Mouse (Mus musculus): ENCODE results near the gene Aipl1. TPM values are rescaled to one million over a fixed set of nuclear protein-coding genes. Genes with fewer than 3 reads are reported as not detected.

Gene Aipl1
- total and polyA plus RNA-seq, 3 experiments: 0.39 to 0.58 TPM; not detected in 1

GRCm38 (mm10) chr11:72041768-72042607 is 4.7 kb upstream of the Aipl1 start, which contains the start of gene Pimreg:
Gene Pimreg, plus strand, starts transcription at chr11:72042032.
- H3K36me3 ChIP-seq (ENCODE audit: control insufficient read depth in 1 of 2, insufficient read depth in 2 of 2, low read length in 2 of 2): peaks cover 0 to 11% of the 10 kb centered on the region in 2 experiments; a peak in 2 of 4 replicates
- TF ChIP-seq USF1 (IDR thresholded peaks at IDR 0.05; ENCODE audit: low read depth, low read length) (peak; percentile 82), UBTF (IDR thresholded peaks at IDR 0.05; ENCODE audit: borderline replicate concordance, insufficient read depth, low read depth, low read length) (no peak), CTCF (IDR thresholded peaks at IDR 0.05 in 2 of 3, conservative IDR thresholded peaks at IDR 0.05 in 1 of 3; ENCODE audit: control insufficient read depth in 1 of 3, insufficient read depth in 1 of 3, low read depth in 2 of 3, low read length in 3 of 3, poor library complexity in 1 of 3, severe bottlenecking in 1 of 3) (peak in 2 of 3 experiments; percentile 4 to 27; a peak in 1 of 6 replicates), MAZ (IDR thresholded peaks at IDR 0.05; ENCODE audit: low read depth, low read length) (peak; percentile 33; the same call in 1 of the 2 replicates), E2F4 (IDR thresholded peaks at IDR 0.05; ENCODE audit: borderline replicate concordance, low read depth, low read length) (peak; percentile 74), NELFE (IDR thresholded peaks at IDR 0.05; ENCODE audit: low read depth, low read length) (peak; percentile 62), BHLHE40 (IDR thresholded peaks at IDR 0.05; ENCODE audit: borderline replicate concordance, low read depth, low read length) (0 out of 2 replicates have a peak, but pooled peaks have one; percentile 54), ZMIZ1 (IDR thresholded peaks at IDR 0.05; ENCODE audit: low read depth, low read length) (peak; percentile 75), ZNF384 (IDR thresholded peaks at IDR 0.05; ENCODE audit: low read depth, low read length) (no peak), POLR2A (IDR thresholded peaks at IDR 0.05; ENCODE audit: control insufficient read depth in 1 of 2, insufficient read depth in 1 of 2, low read depth in 1 of 2, low read length in 2 of 2, poor library complexity in 1 of 2) (peak; percentile 60; a peak in 3 of 4 replicates), NRF1 (IDR thresholded peaks at IDR 0.05; ENCODE audit: insufficient read depth, low read depth, low read length, poor library complexity, severe bottlenecking) (0 out of 2 replicates have a peak, but pooled peaks have one; percentile 0), SIN3A (IDR thresholded peaks at IDR 0.05; ENCODE audit: low read length) (peak; percentile 54), HCFC1 (IDR thresholded peaks at IDR 0.05; ENCODE audit: low read depth, low read length) (peak; percentile 52), RCOR1 (IDR thresholded peaks at IDR 0.05; ENCODE audit: low read depth, low read length) (no peak; the same call in 1 of the 2 replicates), MAX (IDR thresholded peaks at IDR 0.05; ENCODE audit: low read length) (0 out of 2 replicates have a peak, but pooled peaks have one; percentile 14), ELF1 (IDR thresholded peaks at IDR 0.05; ENCODE audit: low read depth, low read length) (peak; percentile 44; the same call in 1 of the 2 replicates), MXI1 (IDR thresholded peaks at IDR 0.05; ENCODE audit: low read depth, low read length) (peak; percentile 65), CHD1 (IDR thresholded peaks at IDR 0.05; ENCODE audit: low read depth, low read length) (peak; percentile 97), GATA1 (IDR thresholded peaks at IDR 0.05; ENCODE audit: low read depth, low read length) (no peak), TCF12 (IDR thresholded peaks at IDR 0.05; ENCODE audit: low read depth, low read length) (0 out of 2 replicates have a peak, but pooled peaks have one; percentile 9), POLR2AphosphoS2 (IDR thresholded peaks at IDR 0.05; ENCODE audit: low read length) (0 out of 2 replicates have a peak, but pooled peaks have one; percentile 45), ETS1 (IDR thresholded peaks at IDR 0.05; ENCODE audit: low read depth, low read length) (no peak), TBP (IDR thresholded peaks at IDR 0.05; ENCODE audit: low read depth, low read length) (peak; percentile 67; the same call in 1 of the 2 replicates)
- H3K79me2 ChIP-seq (ENCODE audit: control insufficient read depth, insufficient read depth, low read length, poor library complexity): peaks cover 8% of the 10 kb centered on the region
- H3K9me3 ChIP-seq (replicated peaks; ENCODE audit: insufficient read depth, low read length): no peaks in the 10 kb centered on the region
- peak within 1 kb of the TSS; percentile 89 for H3K27ac ChIP-seq (ENCODE audit: control insufficient read depth, low read depth, low read length)
- DNase-seq (ENCODE audit: low read depth, low spot score): peak; percentile 98
- H3K27me3 ChIP-seq (ENCODE audit: control insufficient read depth in 1 of 2, insufficient read depth in 2 of 2, low read length in 2 of 2): no peaks in the 10 kb centered on the region
- peaks cover 2 to 15% of the 10 kb centered on the region in 2 experiments; a peak in 3 of 4 replicates for H3K4me1 ChIP-seq (ENCODE audit: control insufficient read depth in 1 of 2, insufficient read depth in 2 of 2, low read length in 2 of 2)
- H3K9ac ChIP-seq (ENCODE audit: control insufficient read depth, low read depth, low read length, poor library complexity, severe bottlenecking): peak within 1 kb of the TSS; percentile 74
- peak within 1 kb of the TSS; percentile 75 to 76 for H3K4me3 ChIP-seq (ENCODE audit: control insufficient read depth in 1 of 2, insufficient read depth in 1 of 2, low read depth in 2 of 2, low read length in 2 of 2)
